Mouse (Mus musculus) ovary, adult 10 weeks (tissue): ENCODE results near the gene Cd200r4. TPM values are rescaled to one million over a fixed set of nuclear protein-coding genes. Genes with fewer than 3 reads are reported as not detected.

Experiments
- polyA plus RNA-seq: library from polyadenylated mRNA; stranded (reverse); fragments of 350-450 nt; fragmentation: Illumina TruSeq; extraction: RNeasy Lipid Tissue Mini Kit (QIAGEN cat#74804); gene quantifications from one replicate; pipeline ENCODE4 v1.2.3, GENCODE M21; 2014

The Cd200r4 gene
- polyA plus RNA-seq, result 2.2 TPM

GRCm38 (mm10) chr16:44811544-44811943 is at the start of gene Cd200r4:
Gene Cd200r4, plus strand, starts transcription at chr16:44811733.

DNA sequence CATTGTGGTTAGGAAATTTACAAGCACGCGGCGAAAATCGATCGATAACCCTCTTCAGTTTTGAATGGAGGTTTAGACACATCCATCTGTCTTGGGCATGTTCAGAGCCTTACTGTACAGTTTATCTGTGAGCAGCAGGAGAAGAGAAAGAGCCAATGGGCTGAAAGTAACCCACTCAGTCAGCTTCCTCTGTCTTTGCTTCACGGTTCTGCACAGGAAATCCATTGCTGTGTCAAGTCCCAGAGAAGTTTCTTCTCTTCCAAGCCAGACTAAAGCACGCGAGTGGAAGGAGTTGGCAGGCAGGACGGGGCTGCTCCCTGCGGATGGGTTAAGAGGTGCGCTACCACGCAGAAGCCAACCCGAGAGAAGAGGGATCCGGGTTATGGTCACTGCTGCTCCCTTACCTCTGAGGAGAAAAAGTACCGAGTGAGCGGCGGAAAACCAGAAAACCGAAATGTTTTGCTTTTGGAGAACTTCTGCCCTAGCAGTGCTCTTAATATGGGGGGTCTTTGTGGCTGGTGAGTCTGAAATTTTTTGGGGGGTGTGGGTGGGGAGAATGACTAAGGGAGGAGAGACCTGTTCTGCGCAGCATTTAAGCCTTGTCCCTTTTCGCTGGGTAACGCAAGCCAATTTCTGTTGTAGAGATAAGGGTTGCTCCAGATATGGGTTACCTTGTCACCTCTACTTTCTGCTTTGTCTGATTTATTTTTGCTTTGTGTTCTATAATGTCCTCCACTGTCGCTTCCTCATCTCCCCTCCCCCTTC is 45.8 kb upstream of the Cd200r4 start, which contains the start of gene Cd200r1:
Cd200r1 (plus strand) TSS at position 182 of the 765 bp plus-strand sequence.

GRCm38 (mm10) chr16:44866797-44867196 is 55.3 kb downstream of the Cd200r4 start, which contains the start of gene Cd200r2:
Gene Cd200r2, plus strand, starts transcription at chr16:44867097.

Other genes with a start within 250 kb of the Cd200r4 start
- gene Nepro, start 87.4 kb upstream of the Cd200r4 start, polyA plus RNA-seq, result 24.6 TPM
- gene Gtpbp8, start 65.4 kb upstream of the Cd200r4 start, polyA plus RNA-seq, result 59.8 TPM
- gene Cd200r1, start 46.0 kb upstream of the Cd200r4 start, polyA plus RNA-seq, result 5.9 TPM
- not detected for gene Cd200r2, start 55.4 kb downstream of the Cd200r4 start, polyA plus RNA-seq
- gene Cd200r3, start 131.9 kb downstream of the Cd200r4 start, polyA plus RNA-seq, result 0.88 TPM